In genomic region chr4:132039975-132040645, GRCm38 (mm10) we compare ENCODE assay signal across 9 mouse cellular contexts. TPM values are rescaled to one million over a fixed set of nuclear protein-coding genes. Genes with fewer than 3 reads are reported as not detected.
DNase-seq lines count a peak whose midpoint lies in the region; ATAC-seq and TF ChIP-seq lines count a peak whose summit lies in the region.
"Had no signal": no experiment of that assay in that cellular context is flagged by ENCODE, and none has a peak within 500 bp of the region (broad histone marks: within the 10 kb centered on the region; RNA-seq: fewer than 3 reads in every experiment).

No protein-coding gene starts in this region.

- no peak for TF ChIP-seq EP300 in heart, adult 2 months (IDR thresholded peaks at IDR 0.05; ENCODE audit: insufficient read depth, low read depth, low read length)

- no peak overlapping the region for H3K9ac ChIP-seq in heart, adult 2 months (ENCODE audit: low read depth, low read length)
- H3K9ac ChIP-seq: limb, embryonic 13.5 days had no signal

- peaks cover 5% of the 10 kb centered on the region; the same call in 1 of the 2 replicates for H3K79me2 ChIP-seq in heart, adult 2 months (replicated peaks; ENCODE audit: control insufficient read depth, insufficient read depth, low read length)

- intact Hi-C loops in heart, adult 2 months (cut with DNase I), result loop anchor here (1.0 kb wide), 1 partner anchor 13 kb away; no protein-coding TSS in a partner anchor
- intact Hi-C loops in heart, postnatal 25 days (cut with DNase I), result no loop called here
- intact Hi-C loops in heart, postnatal 10 days (cut with DNase I), result loop anchor here (2.0 kb wide), 1 partner anchor 35 kb away; the partner anchor contains the start of genes Epb41 and Gm10300

- no peak overlapping the region for H3K4me3 ChIP-seq in heart, adult 2 months
- H3K4me3 ChIP-seq in G1E (ENCODE audit: low read depth, low read length), result peak overlapping the region; percentile 55; the same call in 1 of the 2 replicates
- H3K4me3 ChIP-seq: limb, embryonic 13.5 days had no signal

- peak; percentile 44; the same call in 1 of the 2 replicates for TF ChIP-seq POLR2A in heart, adult 2 months (IDR thresholded peaks at IDR 0.05; ENCODE audit: insufficient read depth, low read depth, low read length)

- 52% methylated on average over 8 of the region's 8 CpGs for WGBS in heart, adult 2 months

- no peaks in the 10 kb centered on the region for H3K9me3 ChIP-seq in G1E (replicated peaks)
- H3K9me3 ChIP-seq: limb, embryonic 13.5 days had no signal

- H3K27me3 ChIP-seq in heart, adult 2 months (ENCODE audit: control insufficient read depth, insufficient read depth, low read length), result no peaks in the 10 kb centered on the region
- H3K27me3 ChIP-seq in G1E (ENCODE audit: insufficient read depth, low read length), result no peaks in the 10 kb centered on the region
- H3K27me3 ChIP-seq: limb, embryonic 13.5 days had no signal

- peak in 1 of 2 experiments; percentile 43 for DNase-seq in heart, adult 2 months
- no peak for DNase-seq in heart, postnatal 25 days (ENCODE audit: low spot score)
- DNase-seq in G1E (ENCODE audit: low spot score), result peak; percentile 65
- peak; percentile 27 to 31 for DNase-seq in heart, postnatal 10 days
- DNase-seq in natural killer cell, adult 2 months (ENCODE audit: low spot score in 2 of 2), result peak; percentile 83 to 85
- no peak for DNase-seq in kidney, postnatal 4 days
- DNase-seq in gastrocnemius, postnatal 25 days, result no peak
- DNase-seq in cerebellum, postnatal 25 days, result no peak

- peaks cover 59% of the 10 kb centered on the region for H3K36me3 ChIP-seq in heart, adult 2 months (ENCODE audit: control insufficient read depth, insufficient read depth, low read length)
- H3K36me3 ChIP-seq in G1E (replicated peaks), result peaks cover 47% of the 10 kb centered on the region
- H3K36me3 ChIP-seq: limb, embryonic 13.5 days had no signal

- H3K27ac ChIP-seq in heart, adult 2 months, result peak overlapping the region; percentile 87
- H3K27ac ChIP-seq: limb, embryonic 13.5 days had no signal

- peak; percentile 87 for ATAC-seq in G1E (ENCODE audit: extremely low read depth, insufficient number of reproducible peaks, low FRiP score, poor library complexity, severe bottlenecking)

- peaks cover 33% of the 10 kb centered on the region for H3K4me1 ChIP-seq in heart, adult 2 months (ENCODE audit: control insufficient read depth, insufficient read depth, low read length)
- H3K4me1 ChIP-seq in G1E (ENCODE audit: insufficient read depth, low read depth, low read length), result peaks cover 83% of the 10 kb centered on the region

- TF ChIP-seq CTCF in heart, adult 2 months (IDR thresholded peaks at IDR 0.05), result no peak
- no peak for TF ChIP-seq CTCF in G1E (IDR thresholded peaks at IDR 0.05; ENCODE audit: low read depth, low read length)

RNA-seq across cellular contexts. Expression of gene Gm10300, which starts 34.4 kb away (rescaled TPM):
- under 1 TPM; 0.11 to 0.13 TPM for total RNA-seq in heart, adult 2 months (2021)
- polyA plus RNA-seq in heart, adult 2 months (2012; rRNA removed), result 0.08 and 0.12 TPM in 2 replicates
- under 1 TPM in 1 of 2 experiments, not detected in 1; 0.17 TPM for total RNA-seq in heart, postnatal 25 days (2021)
- total RNA-seq in G1E (2014; fragmentation: Nextera tagmentation), result 0.63 and 1.2 TPM in 2 replicates
- 0.16 and 0.46 TPM in 2 replicates for total RNA-seq in G1E (2017)
- polyA plus RNA-seq in G1E (2012), result 0.26 and 0.28 TPM in 2 replicates
- total RNA-seq in heart, postnatal 10 days (2021), result under 1 TPM in 1 of 2 experiments, not detected in 1; 0.10 TPM
- not detected for total RNA-seq in gastrocnemius, postnatal 25 days (2021)
- polyA plus RNA-seq: limb, embryonic 13.5 days had no signal

RNA-seq across cellular contexts. Expression of gene Epb41, which starts 35.0 kb away (rescaled TPM):
- total RNA-seq in heart, adult 2 months (2021), result 100 to 1,000 TPM; 128 to 256 TPM
- 58.7 and 62.5 TPM in 2 replicates for polyA plus RNA-seq in heart, adult 2 months (2012; rRNA removed)
- total RNA-seq in heart, postnatal 25 days (2021), result 100 to 1,000 TPM; 144 to 184 TPM
- total RNA-seq in G1E (2014; fragmentation: Nextera tagmentation), result 329 and 560 TPM in 2 replicates
- 97.8 and 129 TPM in 2 replicates for total RNA-seq in G1E (2017)
- polyA plus RNA-seq in G1E (2012), result 119 and 152 TPM in 2 replicates
- total RNA-seq in heart, postnatal 10 days (2021), result 100 to 1,000 TPM in 1 of 2 experiments, 10 to 100 TPM in 1; 86.0 to 131 TPM
- total RNA-seq in gastrocnemius, postnatal 25 days (2021), result 10 to 100 TPM; 80.4 to 86.0 TPM

Comparison
In these comparisons a context has a peak if more than half of its experiments do, and no peak if none do; other contexts are left out.
1. DNase-seq: peak in G1E (single experiment), heart, postnatal 10 days (2 of 2) and natural killer cell, adult 2 months (2 of 2); none in heart, postnatal 25 days (single experiment), kidney, postnatal 4 days (0 of 2), gastrocnemius, postnatal 25 days (single experiment) and cerebellum, postnatal 25 days (0 of 2).